Mouse (Mus musculus): ENCODE measurements around the gene Abcd4.

The Abcd4 gene

DNA sequence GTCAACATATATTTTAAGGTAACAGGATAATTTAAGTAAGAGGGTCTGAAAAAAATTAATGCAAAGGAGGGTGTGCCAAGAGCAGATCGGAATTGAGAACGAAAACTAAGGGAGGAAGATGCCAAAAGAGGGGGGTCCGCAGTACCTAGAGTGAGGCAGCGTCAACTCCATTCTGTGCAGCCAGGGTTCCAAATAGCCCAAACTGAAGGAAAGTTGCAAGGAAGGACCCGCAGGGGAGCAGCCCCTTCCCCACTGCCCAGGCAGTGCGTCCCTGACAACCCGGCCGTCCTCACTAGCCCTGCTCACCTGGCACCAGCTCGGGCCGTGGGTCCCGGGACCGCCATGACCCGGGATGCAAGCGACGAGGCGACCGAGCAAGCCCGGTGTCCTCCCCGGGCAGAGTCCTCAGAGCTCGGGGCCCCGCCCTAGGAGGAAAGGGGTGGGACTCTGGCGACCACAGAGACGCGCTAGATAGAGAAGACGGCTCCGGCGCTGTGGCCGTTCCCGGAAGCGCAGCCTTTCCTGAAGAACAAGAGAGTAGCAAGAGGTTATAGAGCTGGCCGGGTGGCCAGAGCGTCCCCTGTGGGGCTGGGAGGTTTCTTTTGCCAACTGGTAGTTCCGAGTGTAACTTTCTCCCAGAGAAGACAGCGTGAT lies at the start of gene Abcd4:
Gene Abcd4, minus strand, starts transcription at position 437 of the 654 bp plus-strand sequence.
- DNase-seq (ENCODE audit: low spot score in 2 of 2) = peak; percentile 84 to 89

DNA sequence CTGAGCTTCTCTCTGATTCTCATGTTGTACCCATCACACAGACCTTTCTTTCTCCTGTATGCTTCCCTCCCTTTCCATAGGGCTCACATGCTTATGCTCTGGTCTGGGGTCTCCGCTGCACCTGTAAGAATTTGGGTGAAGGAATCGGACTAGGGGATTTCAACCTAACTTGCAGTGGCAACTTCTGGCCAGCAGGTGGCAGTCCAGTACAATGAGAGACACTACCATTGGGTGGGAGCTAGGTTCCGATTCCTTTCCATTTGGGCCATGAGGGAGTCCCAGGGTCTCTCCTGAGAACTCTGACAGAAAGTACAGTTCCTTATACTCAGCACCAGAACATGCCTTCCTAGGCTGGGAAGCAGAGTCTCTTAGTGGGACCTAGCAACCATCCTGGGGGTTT lies 36.7 kb upstream of the Abcd4 start:
- DNase-seq (ENCODE audit: low spot score in 2 of 2) = peak in 1 of 2 experiments; percentile 57

DNA sequence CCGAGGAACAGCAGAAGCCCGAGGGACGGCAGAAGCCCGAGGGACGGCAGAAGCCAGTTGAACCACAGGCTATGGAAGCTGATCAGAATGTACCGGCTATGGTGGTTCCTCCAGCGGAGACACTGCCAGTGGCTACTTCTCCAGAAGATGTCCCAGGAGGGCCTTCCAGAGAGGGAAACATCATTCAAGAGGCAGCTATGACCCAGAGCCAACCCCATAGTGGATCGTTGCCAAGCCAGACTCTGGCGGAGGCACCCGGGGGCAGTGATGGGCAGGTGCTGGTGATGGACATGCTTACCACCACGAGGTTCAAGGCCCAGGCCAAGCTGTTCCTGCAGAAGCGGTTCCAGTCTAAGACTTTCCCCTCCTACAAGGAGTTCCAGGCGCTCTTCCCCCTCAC lies 33.0 kb upstream of the Abcd4 start:
- DNase-seq (ENCODE audit: low spot score in 2 of 2) = no peak

DNA sequence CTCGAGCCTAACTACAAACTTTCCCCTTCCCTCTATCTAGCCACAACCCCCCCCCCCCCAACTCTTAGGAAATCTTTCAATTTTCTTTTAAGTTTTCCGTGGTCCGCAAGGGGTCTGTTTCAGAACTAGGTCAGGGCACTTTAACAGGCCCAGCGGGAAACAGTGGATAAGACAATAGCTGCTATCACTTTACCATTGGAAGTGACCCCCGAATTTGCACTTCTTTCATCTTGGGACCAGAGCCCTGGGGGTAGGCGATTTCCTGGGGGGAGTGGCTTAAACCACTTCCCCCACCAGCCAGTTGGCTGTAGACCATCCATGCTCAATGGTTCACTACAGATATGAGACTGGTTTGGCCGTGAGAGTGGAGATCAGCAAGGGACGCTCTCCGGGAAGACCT lies 23.4 kb upstream of the Abcd4 start, which contains the start of gene Vrtn:
Gene Vrtn, plus strand, starts transcription at position 366 of the 400 bp plus-strand sequence.
- no peak for DNase-seq (ENCODE audit: low spot score in 2 of 2)

DNA sequence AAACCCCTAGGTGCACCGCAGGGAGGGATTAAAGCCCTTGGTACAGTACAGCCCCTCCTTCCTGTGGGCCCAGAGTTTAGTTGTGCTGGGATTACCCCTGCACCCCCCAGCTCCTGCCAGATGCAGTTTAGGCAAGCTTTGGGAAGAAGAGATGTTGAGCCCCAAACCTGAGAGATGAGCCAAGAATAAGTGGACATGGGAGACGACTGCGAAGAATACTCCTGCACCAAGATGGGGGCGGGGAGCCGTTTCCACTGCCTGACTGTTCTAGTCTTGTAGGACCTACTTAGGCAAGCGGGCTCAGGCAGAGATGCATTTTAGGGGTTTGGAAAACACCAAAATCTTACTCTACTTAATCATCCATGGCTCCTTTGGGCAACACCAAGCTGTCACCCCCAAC lies 23.0 kb upstream of the Abcd4 start:
- no peak for DNase-seq (ENCODE audit: low spot score in 2 of 2)

DNA sequence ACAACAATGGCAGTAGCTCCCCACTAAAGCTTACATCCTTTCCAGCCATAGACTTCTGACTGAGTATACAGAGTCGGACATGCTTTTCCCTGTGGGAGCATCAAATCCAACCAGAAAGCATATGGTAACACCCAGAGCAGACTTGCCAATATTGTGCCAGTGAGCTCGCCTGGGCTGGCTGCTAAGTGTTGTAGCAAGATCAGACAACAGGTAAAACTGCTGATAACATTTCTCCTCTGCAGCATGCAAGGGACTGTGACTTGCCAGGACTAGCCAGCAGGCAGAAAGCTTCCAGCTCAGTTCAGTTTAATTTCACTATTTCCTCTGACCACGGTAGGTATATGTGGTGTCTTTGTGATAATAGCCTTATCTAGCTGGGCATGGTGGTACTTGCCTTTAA lies 14.7 kb upstream of the Abcd4 start:
- DNase-seq (ENCODE audit: low spot score in 2 of 2) = no peak

DNA sequence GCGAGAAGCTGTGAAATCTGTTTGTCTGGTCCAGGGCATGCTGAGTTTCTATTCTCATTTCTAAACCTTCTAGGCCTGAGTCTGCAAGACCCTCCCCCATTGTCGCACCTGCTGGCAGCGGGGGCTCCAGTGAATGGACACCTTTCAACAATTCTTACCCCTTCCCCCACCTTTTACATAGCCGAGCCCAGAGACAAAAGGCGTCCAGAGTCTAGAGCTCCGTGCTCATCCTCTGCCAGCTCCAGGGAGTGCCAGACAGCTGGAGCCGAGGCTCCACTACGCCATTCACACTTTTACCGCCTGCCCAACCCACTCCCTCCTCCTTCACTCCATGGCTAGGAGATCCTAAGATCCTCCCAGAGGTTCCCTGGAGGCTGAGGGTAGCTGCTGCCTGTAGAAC lies 7.9 kb upstream of the Abcd4 start:
- DNase-seq (ENCODE audit: low spot score in 2 of 2) = no peak

DNA sequence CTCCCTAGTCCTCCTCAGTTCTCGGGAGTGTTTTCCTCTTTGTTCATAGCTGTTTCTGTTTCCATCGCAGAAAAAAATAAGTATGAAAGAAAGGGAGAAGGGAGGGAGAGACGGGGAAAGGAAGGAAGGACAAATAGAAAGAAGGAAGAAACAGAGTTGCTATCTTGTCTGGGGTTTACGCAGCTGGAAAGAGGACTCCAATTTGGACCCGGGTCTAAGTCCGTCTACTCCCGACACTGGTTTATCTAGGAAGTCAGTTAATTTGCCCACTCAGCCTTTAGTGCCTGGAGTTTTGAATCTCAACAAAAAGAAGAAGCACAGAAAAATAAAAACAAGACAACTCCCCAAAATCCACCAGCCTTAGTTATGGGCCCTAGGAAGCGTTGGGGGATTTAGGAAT lies 7.4 kb upstream of the Abcd4 start:
- no peak for DNase-seq (ENCODE audit: low spot score in 2 of 2)

DNA sequence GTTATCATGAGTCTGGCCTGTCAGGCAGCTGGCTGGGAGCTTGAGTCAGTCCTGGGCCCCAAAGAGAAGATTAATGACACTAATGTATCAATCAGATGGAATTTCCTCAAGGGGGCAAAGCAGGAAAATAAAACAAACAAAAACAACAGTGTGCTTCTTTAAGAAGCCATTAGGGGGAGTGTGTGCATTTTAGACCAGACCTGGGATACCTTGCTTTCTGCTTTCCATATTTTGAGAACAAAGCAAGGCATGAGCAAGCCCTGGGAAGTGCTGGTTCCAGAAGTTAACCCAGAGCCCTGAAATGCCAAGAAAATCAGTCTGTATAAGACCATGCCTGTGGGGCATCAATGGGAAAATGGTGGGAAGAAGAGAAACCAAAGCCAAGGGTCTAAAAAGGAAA lies 3.8 kb upstream of the Abcd4 start:
- no peak for DNase-seq (ENCODE audit: low spot score in 2 of 2)

DNA sequence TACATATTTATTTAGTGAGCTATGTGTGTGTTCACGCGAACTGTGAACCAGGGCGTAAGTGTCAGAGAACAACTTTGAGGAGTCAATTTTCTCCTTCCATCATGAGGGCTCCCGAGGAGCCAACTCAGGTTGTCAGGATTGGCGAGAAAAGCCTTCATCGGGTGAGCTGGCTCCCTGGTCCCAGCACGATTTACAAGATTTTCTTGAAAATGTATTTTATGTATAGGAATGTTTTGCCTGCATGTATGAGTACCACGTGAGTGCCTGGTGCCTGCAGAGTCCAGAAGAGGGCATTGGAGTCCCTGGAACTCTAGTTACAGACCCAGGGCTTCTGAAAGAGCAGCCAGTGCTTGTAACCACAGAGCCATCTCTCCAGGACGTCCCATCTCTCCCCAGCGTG lies 450 bp upstream of the Abcd4 start:
- peak in 1 of 2 experiments; percentile 7 for DNase-seq (ENCODE audit: low spot score in 2 of 2)

DNA sequence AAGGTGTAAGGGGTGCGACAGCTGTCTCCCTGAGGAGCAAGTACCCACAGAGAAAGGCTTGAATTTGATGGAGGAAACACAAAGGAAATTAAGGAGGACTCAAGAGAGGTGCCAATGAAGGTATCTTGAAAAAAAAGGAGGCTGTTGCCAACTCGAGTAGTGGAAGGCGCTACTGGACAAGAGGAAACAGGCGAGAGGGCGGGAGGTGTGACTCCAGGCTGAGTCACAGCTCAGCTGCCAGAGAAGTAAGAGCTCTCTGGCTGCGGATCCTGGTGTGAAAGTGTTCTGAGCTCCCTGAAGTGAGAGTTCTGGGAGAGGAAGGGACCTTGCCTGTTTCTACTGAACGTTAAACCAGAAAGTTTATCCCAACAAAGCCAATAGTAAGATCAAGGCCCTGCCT lies 2.7 kb downstream of the Abcd4 start:
- DNase-seq (ENCODE audit: low spot score in 2 of 2) = no peak

DNA sequence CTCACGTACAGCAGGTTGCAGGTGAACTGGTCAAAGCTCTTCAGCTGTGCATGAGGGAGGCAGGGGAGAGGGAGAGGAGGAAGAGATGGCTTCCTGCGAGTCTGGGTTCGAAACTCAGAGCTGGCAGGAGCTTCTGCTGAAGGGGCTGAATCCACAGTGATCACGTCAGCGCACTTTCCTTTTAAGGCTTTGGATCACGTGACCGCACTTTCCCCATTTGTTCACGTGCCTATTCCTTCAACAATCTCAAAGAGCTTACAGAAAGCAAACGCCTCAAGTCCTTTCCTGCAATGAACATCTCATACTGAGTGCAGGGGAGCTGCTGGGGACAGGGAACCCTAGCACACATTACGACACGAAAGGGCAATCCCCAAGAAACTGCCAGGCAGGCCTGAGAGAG lies 3.2 kb downstream of the Abcd4 start:
- DNase-seq (ENCODE audit: low spot score in 2 of 2) = no peak

DNA sequence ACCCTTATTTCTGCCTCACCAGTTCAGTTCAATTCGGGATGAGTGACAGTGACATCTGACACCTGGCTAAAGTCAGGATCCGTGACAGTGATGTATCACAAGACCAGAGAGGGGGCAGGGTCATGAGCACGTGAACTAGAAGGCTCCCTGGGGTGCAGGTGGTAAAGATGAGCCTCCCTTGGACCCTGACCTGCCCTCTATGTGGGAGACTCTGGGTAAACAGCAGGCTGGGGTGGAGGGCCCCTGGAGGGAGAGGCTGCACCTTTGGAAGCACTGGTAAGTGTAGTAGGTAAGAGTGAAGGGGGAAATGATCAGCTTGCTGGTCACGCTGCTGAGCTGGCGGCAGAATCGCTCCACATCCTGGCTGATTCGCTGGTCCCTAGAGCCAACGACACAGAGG lies 4.7 kb downstream of the Abcd4 start:
- DNase-seq (ENCODE audit: low spot score in 2 of 2) = no peak

DNA sequence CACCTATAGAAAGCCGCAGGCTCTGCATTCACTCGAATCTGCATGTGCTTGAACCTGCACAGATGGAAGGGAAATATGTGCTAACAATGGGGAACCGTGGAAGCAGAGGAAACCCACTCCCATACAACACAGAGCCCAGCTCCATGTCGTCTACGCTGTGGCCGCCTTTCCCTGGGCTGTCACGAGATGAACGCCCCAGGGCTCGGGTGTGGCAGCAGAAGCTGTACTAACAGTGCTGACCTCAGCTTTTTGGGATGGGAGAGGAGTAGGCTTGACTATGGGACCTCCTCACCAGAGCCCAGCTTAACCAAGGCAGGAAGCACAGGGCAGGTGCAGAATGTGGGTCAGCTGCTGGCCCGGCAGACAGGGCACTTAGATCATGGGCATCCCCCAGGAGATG lies 5.5 kb downstream of the Abcd4 start:
- no peak for DNase-seq (ENCODE audit: low spot score in 2 of 2)

DNA sequence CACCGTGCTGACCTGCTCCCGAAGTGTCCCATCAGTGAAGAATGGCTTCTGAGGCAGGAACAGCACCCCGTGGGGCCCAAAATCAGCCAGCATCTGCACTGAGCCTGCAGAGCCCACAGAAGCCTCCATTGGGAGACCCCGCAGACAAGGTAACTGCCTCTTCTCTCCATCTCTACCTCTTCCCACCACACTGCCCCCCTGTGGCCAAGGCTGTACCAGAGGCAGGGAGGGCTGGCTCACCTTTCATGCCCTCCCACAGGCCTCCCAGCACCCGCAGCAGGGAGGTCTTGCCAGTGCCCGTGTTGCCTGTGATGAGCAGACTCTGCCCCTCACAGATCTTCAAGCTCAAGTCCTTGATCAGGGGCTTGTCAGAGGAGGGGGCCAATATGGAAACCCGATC lies 11.4 kb downstream of the Abcd4 start:
- peak in 1 of 2 experiments; percentile 5 for DNase-seq (ENCODE audit: low spot score in 2 of 2)

DNA sequence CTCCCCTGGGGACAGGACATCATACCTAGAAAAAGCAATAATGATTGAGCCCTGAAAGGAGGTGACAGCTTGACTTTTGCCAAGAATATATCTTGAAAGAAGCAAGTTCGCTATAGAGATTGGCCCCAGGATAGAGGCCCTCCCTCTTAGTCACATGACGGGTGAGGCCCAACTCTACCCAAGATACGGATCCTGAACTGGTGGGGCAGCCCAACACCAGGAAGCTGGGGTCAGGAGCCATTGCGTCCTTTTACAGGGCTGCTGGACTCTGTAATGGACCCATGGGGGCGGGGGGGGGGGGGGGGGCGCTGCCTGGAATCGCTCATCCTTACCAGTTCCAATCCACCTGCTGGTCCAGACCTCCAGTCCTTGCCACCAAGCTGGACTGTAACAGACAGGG lies 13.2 kb downstream of the Abcd4 start:
- no peak for DNase-seq (ENCODE audit: low spot score in 2 of 2)

DNA sequence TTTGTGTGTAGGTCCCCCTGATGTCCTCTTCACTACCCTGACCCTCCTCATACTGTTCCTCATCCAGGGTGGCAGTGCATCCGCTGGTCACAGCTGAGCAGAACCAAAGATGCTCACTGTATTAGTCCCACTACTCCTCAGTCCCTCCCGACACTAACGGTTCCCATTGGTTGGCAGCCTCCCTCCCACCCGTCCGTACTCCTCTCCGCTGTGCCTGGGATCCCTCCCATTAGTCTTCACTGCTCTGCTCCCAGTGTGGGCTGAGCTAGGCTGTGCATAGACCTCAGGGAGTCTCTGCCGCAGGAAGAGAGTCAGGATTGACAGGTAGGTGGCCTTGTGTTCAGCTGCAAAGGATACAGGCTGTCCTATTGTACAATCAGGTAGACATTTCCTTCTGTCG lies 18.9 kb downstream of the Abcd4 start:
- no peak for DNase-seq (ENCODE audit: low spot score in 2 of 2)

DNA sequence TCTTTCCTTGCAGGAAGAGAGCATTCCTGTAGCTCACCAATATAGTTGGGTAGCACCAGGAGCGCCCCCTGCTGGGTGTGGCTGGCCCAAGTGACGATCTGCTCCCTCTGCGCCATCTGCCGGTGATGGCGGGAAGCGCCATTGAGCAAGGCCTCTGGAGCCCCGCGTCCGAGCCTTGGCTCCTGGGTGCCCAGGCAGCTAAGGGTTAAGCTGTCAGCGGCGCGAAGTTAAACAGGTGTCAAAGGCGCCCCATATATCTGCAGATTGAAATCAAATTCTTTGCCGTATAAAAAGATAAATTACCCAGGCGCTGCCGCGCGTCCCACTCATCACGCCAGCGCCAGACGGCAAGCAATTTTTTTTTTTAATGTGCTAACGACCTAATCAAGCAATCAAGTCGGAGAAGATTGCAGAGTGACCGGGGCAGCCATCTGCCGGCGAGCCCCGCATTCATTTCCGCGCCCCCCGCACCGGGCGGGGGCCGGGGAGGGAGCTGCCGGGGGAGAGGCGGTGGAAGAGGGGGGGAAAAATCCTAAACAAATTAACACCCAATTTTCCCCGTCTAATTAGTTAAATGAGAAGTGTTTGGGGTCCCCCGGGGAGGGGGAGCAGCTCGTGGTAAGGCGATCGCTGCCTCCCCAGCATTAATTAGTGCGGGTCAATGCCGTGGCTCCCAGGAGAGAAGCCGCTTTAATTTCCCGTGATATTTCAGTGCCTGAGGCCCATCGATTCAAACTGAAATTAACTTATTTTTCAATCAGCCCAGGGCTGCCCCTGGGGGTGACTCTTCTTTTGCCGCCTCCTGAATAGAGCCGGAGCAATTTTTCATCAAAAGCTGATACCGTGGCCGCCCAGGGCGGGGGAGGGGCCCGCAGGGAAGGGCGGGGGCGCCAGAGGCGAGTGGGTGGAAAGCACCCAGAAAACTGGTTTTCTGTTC lies 27.1 kb downstream of the Abcd4 start:
- peak; percentile 79 to 90 for DNase-seq (ENCODE audit: low spot score in 2 of 2)

DNA sequence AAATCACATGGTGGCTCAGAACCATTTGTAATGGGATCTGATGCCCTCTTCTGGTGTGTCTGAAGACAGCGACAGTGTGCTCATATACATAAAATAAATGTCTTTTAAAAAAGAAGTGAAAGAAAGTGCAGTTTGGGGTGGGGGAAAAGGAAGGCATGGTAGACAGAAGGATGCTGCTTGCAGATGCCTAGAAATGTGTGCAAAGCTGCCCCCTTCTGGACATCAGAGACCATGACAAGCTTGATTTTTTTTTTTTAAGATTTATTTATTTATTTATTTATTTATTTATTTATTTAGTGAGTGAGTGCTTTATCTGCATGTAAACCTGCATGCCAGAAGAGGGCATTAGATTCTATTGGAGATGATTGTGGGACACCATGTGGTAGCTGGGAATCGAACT lies 35.9 kb downstream of the Abcd4 start:
- no peak for DNase-seq (ENCODE audit: low spot score in 2 of 2)

DNA sequence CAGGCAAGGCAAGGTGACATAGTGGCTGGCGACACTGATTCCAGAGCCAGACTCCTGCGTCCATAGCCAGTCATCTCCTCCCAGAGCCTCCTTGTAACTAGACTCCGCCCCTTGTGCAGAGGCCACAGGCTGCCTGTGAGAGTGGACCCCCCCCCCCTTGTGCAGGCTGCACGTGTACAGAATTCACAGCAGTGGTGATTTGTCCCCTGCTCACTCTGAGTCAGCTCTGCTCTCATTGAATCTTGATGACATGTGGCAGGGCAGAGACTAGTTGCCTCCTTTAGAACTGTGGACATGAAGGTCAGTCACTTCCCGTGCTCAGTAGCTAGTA lies 38.8 kb downstream of the Abcd4 start:
- DNase-seq (ENCODE audit: low spot score in 2 of 2) = no peak

DNA sequence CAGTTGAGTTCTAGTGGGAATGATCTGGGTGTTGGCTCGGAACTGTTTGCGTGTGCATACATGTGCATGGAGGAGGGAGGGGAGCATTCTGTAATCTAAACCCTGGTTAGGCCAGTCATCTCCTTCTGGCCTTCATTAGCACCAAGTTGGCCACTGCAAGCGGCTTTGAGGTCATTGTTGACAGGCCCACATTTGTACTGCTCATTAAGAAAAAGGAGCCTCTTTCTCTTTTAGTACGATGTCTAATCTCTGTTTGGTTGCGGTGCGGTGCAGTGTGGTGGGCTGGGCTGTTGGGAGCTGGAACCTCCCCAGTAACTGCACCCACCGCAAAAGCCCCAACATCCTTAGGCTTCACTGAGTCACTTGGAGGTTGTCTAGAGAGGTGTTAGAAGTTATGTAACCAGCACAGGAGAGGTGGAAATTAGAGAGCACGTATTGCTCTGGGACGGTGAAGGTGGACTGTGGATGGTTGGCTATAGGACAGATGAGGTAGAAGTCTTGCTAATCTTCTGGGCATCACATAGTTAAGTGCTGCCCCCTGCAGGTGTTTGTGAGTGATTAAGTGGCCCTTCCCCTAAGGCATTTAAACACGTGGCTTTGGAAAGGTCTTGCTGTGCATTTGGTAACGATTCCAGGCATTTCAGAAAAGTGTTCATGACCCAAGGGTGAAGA lies 39.3 kb downstream of the Abcd4 start:
- no peak for DNase-seq (ENCODE audit: low spot score in 2 of 2)

DNA sequence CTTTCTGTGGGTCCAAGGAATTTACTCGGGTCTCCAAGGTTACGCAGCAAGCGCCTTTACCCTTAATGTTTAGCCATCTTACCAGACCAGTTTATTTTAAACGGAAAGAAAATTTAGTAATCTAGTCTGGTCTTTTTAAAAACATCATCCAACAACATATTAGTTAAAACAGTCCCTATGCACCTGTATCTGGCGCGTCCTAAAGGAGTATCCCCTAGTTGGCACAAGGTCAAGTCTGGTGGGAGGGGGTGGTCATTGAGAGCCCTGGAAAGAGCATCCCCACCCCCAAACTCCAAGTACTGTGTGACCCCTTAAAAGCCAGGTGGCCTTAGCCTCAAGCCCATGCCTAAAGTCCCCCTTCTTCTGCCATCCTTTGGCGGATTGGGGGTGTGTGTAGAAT lies 44.1 kb downstream of the Abcd4 start:
- no peak for DNase-seq (ENCODE audit: low spot score in 2 of 2)

DNA sequence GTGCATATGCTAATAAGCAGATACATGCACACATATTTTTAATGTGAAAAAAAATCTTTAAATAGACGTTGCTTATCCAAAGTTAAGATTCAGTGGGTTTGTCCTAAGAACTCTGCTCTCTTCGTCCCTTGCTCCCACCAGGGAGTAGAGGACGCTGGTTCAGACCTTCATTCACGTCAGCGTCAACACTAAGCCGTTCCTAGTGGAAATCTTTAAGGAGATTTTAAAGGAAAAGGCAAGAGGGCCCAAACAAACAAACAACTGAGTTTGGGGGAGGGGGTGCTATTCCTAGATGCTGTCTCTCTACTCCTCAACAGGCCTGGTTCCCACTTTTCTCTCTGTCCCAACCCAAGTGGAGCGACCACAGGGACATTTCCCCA lies 44.9 kb downstream of the Abcd4 start:
- no peak for DNase-seq (ENCODE audit: low spot score in 2 of 2)
